Mouse (Mus musculus) adrenal gland, postnatal 14 days (tissue): ENCODE data around the gene Fstl3. TPM values are rescaled to one million over a fixed set of nuclear protein-coding genes. Genes with fewer than 3 reads are reported as not detected.

ENCODE experiments used
- DNase-seq: peaks from one replicate; pipeline ENCODE4 v3.0.0; 2021; ENCODE audit warnings: mixed read lengths
- total RNA-seq: library from RNA; stranded (reverse); gene quantifications from 2 replicates; pipeline ENCODE4 v1.2.3, GENCODE M21; 2021

Gene Fstl3
- total RNA-seq, 1 experiment from 2014 or later = 6.4 TPM

DNA sequence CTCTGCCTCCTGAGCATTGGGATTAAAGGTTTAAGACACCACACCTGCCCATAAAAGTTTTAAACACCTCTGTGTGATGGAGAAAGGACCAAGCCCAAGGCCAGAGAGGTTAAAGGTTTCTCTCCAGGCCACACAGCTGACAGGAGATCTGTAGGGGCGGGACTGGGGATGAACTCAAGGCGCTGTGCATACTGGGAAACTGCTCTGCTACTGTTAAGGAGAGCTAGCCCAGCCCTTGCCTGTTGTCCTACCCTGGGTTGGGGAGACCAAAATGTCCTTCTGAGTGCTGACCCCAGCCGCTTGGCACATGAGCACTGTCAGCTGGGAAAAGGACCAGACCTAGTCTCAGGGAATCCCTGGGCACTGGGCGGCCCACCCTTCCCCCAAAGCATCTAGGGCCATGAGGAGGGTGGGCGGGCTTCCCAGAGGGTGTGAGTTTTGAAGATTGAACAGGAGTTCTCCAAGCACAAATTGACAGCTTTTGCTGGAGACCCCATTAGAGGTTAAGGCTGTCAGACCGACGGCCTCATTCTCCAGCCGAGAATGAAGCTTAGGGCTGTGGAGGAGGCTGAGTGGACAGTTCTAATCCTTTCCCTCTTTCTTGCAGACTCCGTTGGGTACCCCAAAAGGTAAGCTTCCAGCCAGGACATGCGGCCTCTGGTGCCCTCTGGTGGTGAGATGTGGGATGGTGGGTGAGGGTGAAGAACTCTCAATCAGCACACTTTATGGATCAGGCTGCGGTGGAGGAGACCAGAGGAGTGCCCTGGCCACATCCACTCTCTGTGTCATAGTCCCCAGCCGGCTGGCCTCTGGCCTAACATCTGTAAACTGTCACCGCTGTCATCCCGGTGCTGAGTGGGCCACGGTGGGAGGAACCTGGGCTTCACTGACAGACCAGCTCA is 34.9 kb downstream of the Fstl3 start:
- DNase-seq = peak; percentile 92

- DNase-seq = no peak
Measured at GRCm38 (mm10) chr10:79814271-79814842, 37.3 kb downstream of the Fstl3 start.

DNA sequence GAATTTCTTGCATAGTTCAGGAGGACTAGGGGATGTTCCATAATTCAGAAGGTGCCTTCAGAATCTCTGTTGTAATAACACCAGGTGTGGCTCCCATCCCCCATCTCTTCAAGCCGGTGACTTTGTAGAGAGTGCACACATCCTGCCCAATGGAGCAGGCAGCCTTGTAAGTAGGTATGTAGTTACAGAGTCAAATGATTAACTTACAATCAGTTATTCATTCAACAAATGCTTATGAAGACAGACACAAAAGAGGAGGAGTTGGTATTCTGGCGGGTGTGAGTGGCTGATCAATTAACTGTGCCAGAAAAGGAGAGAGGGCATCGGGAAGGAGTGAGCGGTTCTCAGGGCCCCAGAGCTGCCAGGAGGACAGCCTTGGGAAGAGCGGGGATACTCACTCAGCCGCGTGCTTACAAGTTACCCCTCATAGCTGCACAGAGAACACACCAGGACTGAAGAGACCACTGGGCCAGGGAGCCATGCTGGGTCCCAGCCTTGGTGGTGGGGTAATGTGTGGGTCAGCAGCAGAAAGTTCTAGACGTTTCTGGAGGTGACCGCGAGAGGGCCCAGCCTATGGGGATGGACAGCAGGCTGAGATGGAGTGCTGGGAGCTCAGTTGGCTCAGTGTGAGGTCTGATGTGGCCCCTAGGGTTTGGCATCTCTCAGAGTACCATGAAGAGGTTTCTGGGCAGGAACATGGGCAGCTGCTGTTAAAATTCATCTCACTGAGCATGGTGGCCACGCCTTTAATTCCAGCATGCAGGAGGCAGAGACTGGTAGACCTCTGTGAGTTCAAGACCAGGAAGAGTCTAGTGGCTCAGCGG is 38.8 kb downstream of the Fstl3 start:
- no peak for DNase-seq

- no peak for DNase-seq
Measured at GRCm38 (mm10) chr10:79817111-79817510, 40.0 kb downstream of the Fstl3 start.

GRCm38 (mm10) chr10:79818225-79818624 is 41.2 kb downstream of the Fstl3 start:
- DNase-seq = no peak

DNA sequence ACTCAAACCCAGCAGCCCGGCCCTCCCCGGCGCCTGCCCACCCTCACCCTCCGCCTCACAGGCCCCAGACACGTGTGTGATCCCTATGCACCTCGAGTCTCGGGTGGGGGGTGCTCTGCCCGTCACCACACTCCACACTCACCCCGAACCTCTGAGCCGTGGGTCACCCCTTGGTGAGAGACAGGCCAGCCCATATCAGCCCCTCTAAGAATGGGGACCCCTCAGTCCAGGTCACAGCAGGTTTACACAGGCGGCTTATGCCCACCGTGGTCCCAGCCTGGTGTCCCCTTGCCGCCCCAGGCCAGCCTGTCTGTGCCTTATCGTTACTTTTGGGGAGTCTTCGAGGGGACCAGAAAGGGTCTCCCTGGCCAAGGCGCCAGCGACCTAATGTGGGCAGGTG is 42.5 kb downstream of the Fstl3 start:
- no peak for DNase-seq

DNA sequence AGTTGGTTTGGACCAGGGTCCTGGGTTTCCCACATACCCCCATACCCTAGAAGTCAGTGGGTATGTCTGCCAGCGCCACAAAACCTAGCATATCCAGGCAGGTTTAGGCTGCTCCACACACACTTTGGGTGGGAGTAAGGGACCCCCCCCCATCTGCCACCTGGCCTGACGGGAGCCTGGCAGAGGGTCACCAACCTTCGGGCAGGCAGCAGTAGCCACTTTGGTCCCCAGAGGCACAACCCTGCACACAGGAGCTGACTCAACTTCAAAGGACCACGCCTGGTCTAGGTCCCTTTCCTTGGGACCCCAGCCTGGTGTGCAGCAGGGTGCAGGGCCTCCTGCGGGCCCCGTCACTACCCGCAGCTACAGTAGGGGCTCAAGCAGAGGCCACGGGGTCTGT is 43.2 kb downstream of the Fstl3 start:
- no peak for DNase-seq

- no peak for DNase-seq
Measured at GRCm38 (mm10) chr10:79820782-79821181, 43.7 kb downstream of the Fstl3 start, which contains the start of gene Misp. TSS of gene Misp (plus strand) at chr10:79820989.

DNA sequence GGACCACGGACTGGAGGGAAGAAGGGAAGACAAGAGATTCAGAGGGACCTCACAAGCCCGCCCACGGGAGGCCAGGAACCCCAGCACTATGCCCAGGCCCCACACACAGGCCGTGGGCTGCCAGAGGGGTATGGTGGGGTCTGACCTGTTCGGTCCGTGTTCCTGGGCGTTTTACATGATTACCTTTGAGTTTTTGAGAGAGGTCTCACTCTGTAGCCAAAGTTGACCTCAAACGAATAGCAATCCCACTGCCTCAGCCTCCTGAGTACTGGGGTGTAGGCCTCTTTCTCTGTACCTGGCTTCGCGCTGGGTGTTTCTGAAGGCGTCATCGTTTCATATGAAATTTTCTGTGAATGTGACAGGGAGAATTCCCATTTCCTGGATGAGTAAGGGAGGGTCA is 44.7 kb downstream of the Fstl3 start:
- no peak for DNase-seq

- DNase-seq = no peak
Measured at GRCm38 (mm10) chr10:79822372-79822771, 45.3 kb downstream of the Fstl3 start.

DNA sequence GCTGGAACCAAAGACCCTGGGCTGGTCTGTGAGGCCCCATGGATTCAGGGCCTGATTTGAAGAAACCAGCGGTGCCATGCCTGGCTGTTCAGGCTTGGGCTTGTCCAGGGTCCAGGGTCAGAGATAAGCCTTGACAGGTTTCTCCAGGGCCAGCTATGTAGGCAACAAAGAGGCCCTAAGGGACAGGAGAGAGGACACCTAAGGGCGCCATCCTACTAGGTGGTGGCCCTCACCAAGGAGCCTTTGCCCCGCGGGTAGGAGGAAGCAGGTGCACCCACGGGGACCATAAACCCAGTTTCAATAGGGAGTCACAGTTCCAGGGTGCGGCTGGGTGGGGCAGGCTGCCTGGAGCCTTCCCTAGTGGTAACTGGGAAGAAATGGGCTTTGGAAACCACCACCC is 45.9 kb downstream of the Fstl3 start:
- no peak for DNase-seq

DNA sequence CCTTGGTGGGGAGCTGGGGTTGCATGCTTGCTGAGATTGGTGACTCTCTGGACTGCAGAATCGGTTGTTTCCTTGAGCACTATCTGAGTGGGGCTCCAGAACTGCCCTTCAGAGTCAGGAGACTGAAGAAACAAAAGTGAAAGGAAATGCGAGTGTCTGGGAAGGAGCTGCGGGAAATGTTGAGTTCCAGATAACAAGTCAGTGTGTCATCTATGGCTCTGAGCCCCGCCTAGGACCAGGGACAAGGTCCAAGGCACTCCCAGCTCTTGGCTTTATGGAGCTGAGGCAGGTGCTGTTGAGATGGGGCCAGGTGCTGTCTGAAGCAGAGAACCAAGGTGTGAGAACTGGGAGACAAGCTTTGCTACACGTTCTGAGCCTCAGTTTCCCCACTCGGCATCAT is 47.3 kb downstream of the Fstl3 start:
- DNase-seq = peak; percentile 45

GRCm38 (mm10) chr10:79831583-79831982 is 54.5 kb downstream of the Fstl3 start:
- no peak for DNase-seq

Other genes starting within 250 kb of the Fstl3 start
- 16.6 and 19.3 TPM in 2 replicates for gene Plpp2, start 243.5 kb upstream of the Fstl3 start, total RNA-seq
- 29.1 and 40.7 TPM in 2 replicates for gene Mier2, start 222.1 kb upstream of the Fstl3 start, total RNA-seq
- not detected in 2 replicates for gene Theg, start 189.9 kb upstream of the Fstl3 start, total RNA-seq
- 0.08 and 0.11 TPM in 2 replicates for gene C2cd4c, start 163.2 kb upstream of the Fstl3 start, total RNA-seq
- gene Shc2, start 139.4 kb upstream of the Fstl3 start, total RNA-seq = 4.0 and 4.8 TPM in 2 replicates
- gene Odf3l2, start 131.5 kb upstream of the Fstl3 start, total RNA-seq = not detected in 2 replicates
- gene Madcam1, start 112.7 kb upstream of the Fstl3 start, total RNA-seq = 6.8 TPM in 1 of 2 replicates, not detected in the other
- 27.8 and 34.1 TPM in 2 replicates for gene Tpgs1, start 107.9 kb upstream of the Fstl3 start, total RNA-seq
- 79.1 and 82.4 TPM in 2 replicates for gene Cdc34, start 95.1 kb upstream of the Fstl3 start, total RNA-seq
- 0.89 and 1.1 TPM in 2 replicates for gene Gzmm, start 88.3 kb upstream of the Fstl3 start, total RNA-seq
- gene Bsg, start 72.8 kb upstream of the Fstl3 start, total RNA-seq = 598 and 707 TPM in 2 replicates
- gene Hcn2, start 60.6 kb upstream of the Fstl3 start, total RNA-seq = 7.1 and 10.6 TPM in 2 replicates
- 59.2 and 65.4 TPM in 2 replicates for gene Polrmt, start 30.7 kb upstream of the Fstl3 start, total RNA-seq
- not detected in 2 replicates for gene Fgf22, start 22.2 kb upstream of the Fstl3 start, total RNA-seq
- gene Rnf126, start 10.3 kb upstream of the Fstl3 start, total RNA-seq = 54.7 and 56.5 TPM in 2 replicates
- gene Prss57, start 13.7 kb downstream of the Fstl3 start, total RNA-seq = not detected in 2 replicates
- 77.9 and 78.3 TPM in 2 replicates for gene Palm, start 16.3 kb downstream of the Fstl3 start, total RNA-seq
- 0.26 TPM in 2 replicates for gene Misp, start 43.7 kb downstream of the Fstl3 start, total RNA-seq
- gene Ptbp1, start 77.2 kb downstream of the Fstl3 start, total RNA-seq = 291 and 302 TPM in 2 replicates
- 1.0 TPM in 1 of 2 replicates, not detected in the other for gene Prtn3, start 97.2 kb downstream of the Fstl3 start, total RNA-seq
- gene Plppr3, start 97.4 kb downstream of the Fstl3 start, total RNA-seq = 0.93 and 2.2 TPM in 2 replicates
- gene Elane, start 109.0 kb downstream of the Fstl3 start, total RNA-seq = 0.70 TPM in 1 of 2 replicates, not detected in the other
- 561 and 750 TPM in 2 replicates for gene Cfd, start 113.6 kb downstream of the Fstl3 start, total RNA-seq
- 32.0 and 38.4 TPM in 2 replicates for gene Med16, start 131.7 kb downstream of the Fstl3 start, total RNA-seq
- gene Gm26602, start 133.6 kb downstream of the Fstl3 start, total RNA-seq = not detected in 2 replicates
- gene Kiss1r, start 139.7 kb downstream of the Fstl3 start, total RNA-seq = 0.98 and 1.5 TPM in 2 replicates
- 75.8 and 82.8 TPM in 2 replicates for gene R3hdm4, start 143.9 kb downstream of the Fstl3 start, total RNA-seq
- 5.9 and 6.9 TPM in 2 replicates for gene Arid3a, start 149.8 kb downstream of the Fstl3 start, total RNA-seq
- gene Wdr18, start 182.9 kb downstream of the Fstl3 start, total RNA-seq = 30.3 and 36.6 TPM in 2 replicates
- gene Grin3b, start 193.4 kb downstream of the Fstl3 start, total RNA-seq = not detected in 2 replicates
- 141 and 157 TPM in 2 replicates for gene Tmem259, start 207.1 kb downstream of the Fstl3 start, total RNA-seq
- 40.2 and 55.9 TPM in 2 replicates for gene Cnn2, start 211.3 kb downstream of the Fstl3 start, total RNA-seq
- 18.7 and 20.7 TPM in 2 replicates for gene Abca7, start 219.2 kb downstream of the Fstl3 start, total RNA-seq
- 6.3 and 27.9 TPM in 2 replicates for gene Arhgap45, start 239.4 kb downstream of the Fstl3 start, total RNA-seq